Mouse (Mus musculus): ENCODE measurements at regions not wholly inside any gene's neighbourhood (a gene's known extent, or its start where the extent isn't known, plus 50 kb on each side); places are given as distances from the start of the nearest gene placed in this dataset.

DNA sequence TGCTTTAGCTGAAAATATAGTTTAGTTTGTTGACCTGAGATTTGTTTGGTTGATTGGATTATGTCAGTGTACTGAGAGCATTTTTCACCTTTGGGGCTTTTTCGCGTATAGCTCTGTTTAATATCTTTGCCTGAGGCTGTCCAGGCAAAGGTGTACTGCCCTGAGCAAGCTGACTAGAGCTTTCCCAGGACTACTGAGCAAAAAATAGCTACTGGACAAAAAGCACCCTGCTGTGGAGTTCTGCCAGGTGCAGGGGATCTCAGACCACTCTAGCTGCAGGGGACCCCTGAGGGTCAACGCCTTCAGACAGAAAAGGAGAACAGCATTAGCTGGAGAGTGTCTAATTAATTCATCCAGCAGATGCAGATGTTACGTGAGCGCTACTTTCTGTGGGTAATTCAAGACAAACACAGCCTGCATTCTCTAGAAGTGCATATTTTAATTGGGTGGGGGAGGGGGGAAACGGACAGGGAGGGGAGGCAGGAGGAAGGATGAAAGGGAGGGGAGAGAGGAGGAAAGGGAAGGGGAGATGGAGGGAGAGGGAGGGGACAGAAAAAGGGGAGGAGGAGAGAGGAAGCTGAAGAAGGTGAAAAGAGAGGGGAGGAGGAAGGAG lies 61.7 kb downstream of the Thnsl1 start:
- no peak for ATAC-seq (ENCODE audit: insufficient read depth)
- DNase-seq (ENCODE audit: low read depth in 3 of 3, low spot score in 3 of 3), result no peak
- Histone ChIP-seq H3K9me3 (ENCODE audit: control insufficient read depth, low read length) (no peaks in the 10 kb centered on the region), H3K4me1 (replicated peaks; ENCODE audit: control insufficient read depth in 2 of 2, insufficient read depth in 2 of 2, low read length in 1 of 2) (no peaks in the 10 kb centered on the region), H3K4me3 (ENCODE audit: insufficient read depth in 1 of 2, low read depth in 2 of 2, low read length in 2 of 2) (no peak overlapping the region), H3K27ac (no peak overlapping the region), H3K27me3 (ENCODE audit: control insufficient read depth, insufficient read depth, low read length) (no peaks in the 10 kb centered on the region), H3K4me2 (ENCODE audit: low read depth) (no peak overlapping the region), H3K9ac (replicated peaks) (no peak overlapping the region), H3K36me3 (replicated peaks; ENCODE audit: control insufficient read depth, insufficient read depth, low read depth) (no peaks in the 10 kb centered on the region)
- TF ChIP-seq EP300 (IDR thresholded peaks at IDR 0.05; ENCODE audit: low read depth) (no peak), CTCF (IDR thresholded peaks at IDR 0.05; ENCODE audit: low read depth) (no peak)
- 39% methylated on average over 6 of the region's 6 CpGs for WGBS (ENCODE audit: insufficient replicate concordance)

DNA sequence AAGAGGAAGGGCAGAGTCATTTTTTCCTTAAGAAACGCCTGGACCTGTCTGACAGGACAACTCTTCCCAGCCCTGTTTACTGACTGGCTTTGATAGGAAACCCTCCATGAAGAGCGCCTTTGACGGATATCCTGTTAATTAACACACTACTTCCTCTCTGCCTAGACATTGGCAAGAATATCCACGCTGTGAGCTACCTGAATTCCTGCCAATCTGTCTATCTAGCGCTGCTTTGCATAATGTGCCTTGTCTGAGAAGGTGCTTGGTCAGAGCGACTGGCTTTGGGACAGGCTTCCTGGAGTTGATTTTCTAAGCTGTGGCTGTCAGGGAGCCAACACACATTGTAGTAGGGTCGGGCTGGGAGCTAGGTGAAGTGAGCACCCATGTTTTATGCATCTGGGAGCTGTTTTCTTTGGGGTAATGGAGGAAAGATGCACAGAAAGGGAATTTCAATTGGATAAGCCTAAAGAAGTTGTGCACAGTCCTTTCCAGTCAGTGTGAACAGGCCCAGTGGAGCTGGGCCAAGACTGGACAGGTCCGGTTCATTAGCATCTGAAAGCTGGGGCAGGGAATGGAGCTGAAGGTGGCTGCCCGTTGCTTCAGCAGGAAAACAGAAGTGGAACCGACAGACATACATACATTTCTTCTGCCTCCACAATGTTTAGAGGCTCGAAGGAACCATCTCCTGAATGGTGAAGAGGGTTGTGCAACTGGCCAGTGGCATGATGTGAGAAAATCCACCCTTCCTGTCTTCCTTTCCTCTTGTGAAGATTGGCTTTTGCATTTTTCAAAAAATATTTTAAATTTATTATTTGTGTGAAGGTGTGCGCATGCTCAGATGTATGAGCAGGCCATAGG lies 64.7 kb downstream of the Thnsl1 start:
- Histone ChIP-seq H3K36me3 (replicated peaks; ENCODE audit: control insufficient read depth, insufficient read depth, low read depth) (no peaks in the 10 kb centered on the region), H3K9ac (replicated peaks) (no peak overlapping the region), H3K9me3 (ENCODE audit: control insufficient read depth, low read length) (no peaks in the 10 kb centered on the region), H3K27me3 (ENCODE audit: control insufficient read depth, insufficient read depth, low read length) (no peaks in the 10 kb centered on the region), H3K4me1 (replicated peaks; ENCODE audit: control insufficient read depth in 2 of 2, insufficient read depth in 2 of 2, low read length in 1 of 2) (no peaks in the 10 kb centered on the region), H3K4me2 (ENCODE audit: low read depth) (no peak overlapping the region), H3K27ac (no peak overlapping the region), H3K4me3 (ENCODE audit: insufficient read depth in 1 of 2, low read depth in 2 of 2, low read length in 2 of 2) (no peak overlapping the region)
- WGBS (ENCODE audit: insufficient replicate concordance), result 46% methylated on average over 12 of the region's 12 CpGs
- DNase-seq (ENCODE audit: low read depth in 3 of 3, low spot score in 3 of 3), result no peak
- no peak for TF ChIP-seq EP300 (IDR thresholded peaks at IDR 0.05; ENCODE audit: low read depth)
- TF ChIP-seq CTCF (IDR thresholded peaks at IDR 0.05; ENCODE audit: low read depth), result no peak
- ATAC-seq (ENCODE audit: insufficient read depth), result no peak

DNA sequence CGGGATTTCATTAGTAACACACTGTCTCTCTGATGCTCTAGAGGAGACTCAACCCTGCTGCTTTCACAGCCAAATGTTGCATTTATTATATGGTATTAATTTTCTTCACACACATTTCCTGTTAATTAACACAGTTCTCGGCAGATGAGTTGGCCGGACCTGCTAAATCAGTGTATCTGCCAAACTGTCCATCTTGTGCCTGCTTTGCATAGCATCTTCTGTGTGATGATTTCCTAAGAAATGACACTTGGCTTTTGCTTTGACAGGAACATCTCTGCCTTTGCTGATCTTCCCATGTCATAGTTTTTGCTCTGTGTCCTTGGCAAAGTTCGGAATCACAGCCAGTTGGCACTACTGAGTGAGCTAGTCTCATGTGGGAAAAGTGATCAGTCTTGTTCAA lies 67.9 kb downstream of the Thnsl1 start:
- WGBS (ENCODE audit: insufficient replicate concordance), result 58% methylated on average over 4 of the region's 4 CpGs
- DNase-seq (ENCODE audit: low read depth in 3 of 3, low spot score in 3 of 3), result no peak
- Histone ChIP-seq H3K27me3 (ENCODE audit: control insufficient read depth, insufficient read depth, low read length) (no peaks in the 10 kb centered on the region), H3K27ac (no peak overlapping the region), H3K4me2 (ENCODE audit: low read depth) (no peak overlapping the region), H3K4me3 (ENCODE audit: insufficient read depth in 1 of 2, low read depth in 2 of 2, low read length in 2 of 2) (no peak overlapping the region), H3K9me3 (ENCODE audit: control insufficient read depth, low read length) (no peaks in the 10 kb centered on the region), H3K4me1 (replicated peaks; ENCODE audit: control insufficient read depth in 2 of 2, insufficient read depth in 2 of 2, low read length in 1 of 2) (no peaks in the 10 kb centered on the region), H3K9ac (replicated peaks) (no peak overlapping the region), H3K36me3 (replicated peaks; ENCODE audit: control insufficient read depth, insufficient read depth, low read depth) (no peaks in the 10 kb centered on the region)
- TF ChIP-seq EP300 (IDR thresholded peaks at IDR 0.05; ENCODE audit: low read depth) (no peak), CTCF (IDR thresholded peaks at IDR 0.05; ENCODE audit: low read depth) (no peak)
- no peak for ATAC-seq (ENCODE audit: insufficient read depth)

DNA sequence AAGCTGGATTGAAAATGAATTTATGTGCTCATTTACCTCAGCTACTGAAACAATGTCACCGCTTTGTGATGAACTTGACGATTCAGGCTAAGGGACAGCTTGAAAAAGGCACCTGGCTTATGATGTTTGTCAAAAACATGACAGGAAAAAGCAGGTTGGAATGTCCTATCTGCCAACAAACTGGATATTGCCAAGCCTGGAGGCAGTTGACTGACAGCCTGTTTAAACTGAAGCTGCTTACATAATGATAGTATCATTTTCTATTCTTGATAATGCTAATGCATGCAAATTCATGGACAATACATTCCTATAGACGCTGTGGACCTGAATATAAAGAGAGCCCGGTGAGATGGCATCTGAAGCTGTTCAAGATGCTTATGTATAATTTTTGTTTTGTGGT lies 69.8 kb downstream of the Thnsl1 start:
- WGBS (ENCODE audit: insufficient replicate concordance), result 65% methylated on average over 4 of the region's 4 CpGs
- ATAC-seq (ENCODE audit: insufficient read depth), result no peak
- H3K9me3 ChIP-seq (ENCODE audit: control insufficient read depth, low read length), result no peaks in the 10 kb centered on the region

DNA sequence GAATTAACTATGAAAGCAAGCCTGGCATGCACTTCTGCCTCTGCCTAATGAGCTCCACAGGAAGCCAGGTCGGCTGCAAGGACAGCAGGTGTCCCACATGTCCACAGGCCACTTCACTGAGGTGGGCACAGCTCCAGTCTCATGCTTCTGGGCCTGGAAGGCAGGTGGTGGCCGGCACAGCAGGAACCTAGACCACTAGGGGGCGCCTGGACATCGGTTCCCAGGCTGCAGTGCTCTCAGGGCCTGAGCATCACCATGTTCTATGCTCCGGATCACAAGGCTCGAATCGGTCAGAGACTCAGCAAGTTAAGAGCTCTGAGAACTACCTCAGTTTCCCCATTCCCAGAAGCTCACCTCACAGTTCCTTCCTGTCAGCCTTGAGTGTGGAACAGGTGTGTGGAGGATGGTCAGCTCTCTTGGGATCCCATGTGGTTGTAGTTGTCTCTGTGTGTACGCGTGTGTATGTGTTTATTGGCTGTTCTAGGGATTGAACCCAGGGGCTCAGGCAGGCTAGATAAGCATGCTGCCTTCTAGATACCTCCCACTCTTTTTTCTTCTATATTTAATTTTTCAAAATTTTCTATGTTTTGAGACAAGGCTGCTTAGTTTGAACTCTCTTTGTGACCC lies 75.4 kb downstream of the Thnsl1 start:
- WGBS (ENCODE audit: insufficient replicate concordance), result 31% methylated on average over 9 of the region's 9 CpGs
- no peak for ATAC-seq (ENCODE audit: insufficient read depth)

More for the DNA sequence above, 69.8 kb downstream of the Thnsl1 start:
- no peak overlapping the region for H3K4me3 ChIP-seq (ENCODE audit: insufficient read depth in 1 of 2, low read depth in 2 of 2, low read length in 2 of 2)
- H3K4me1 ChIP-seq (replicated peaks; ENCODE audit: control insufficient read depth in 2 of 2, insufficient read depth in 2 of 2, low read length in 1 of 2), result no peaks in the 10 kb centered on the region
- no peak overlapping the region for H3K9ac ChIP-seq (replicated peaks)
- H3K4me2 ChIP-seq (ENCODE audit: low read depth), result no peak overlapping the region
- DNase-seq (ENCODE audit: low read depth in 3 of 3, low spot score in 3 of 3), result no peak
- no peak overlapping the region for H3K27ac ChIP-seq
- TF ChIP-seq EP300 (IDR thresholded peaks at IDR 0.05; ENCODE audit: low read depth) (no peak), CTCF (IDR thresholded peaks at IDR 0.05; ENCODE audit: low read depth) (no peak)
- no peaks in the 10 kb centered on the region for H3K36me3 ChIP-seq (replicated peaks; ENCODE audit: control insufficient read depth, insufficient read depth, low read depth)
- H3K27me3 ChIP-seq (ENCODE audit: control insufficient read depth, insufficient read depth, low read length), result no peaks in the 10 kb centered on the region

More for the DNA sequence above, 75.4 kb downstream of the Thnsl1 start:
- DNase-seq (ENCODE audit: low read depth in 3 of 3, low spot score in 3 of 3), result peak in 2 of 3 experiments; percentile 2 to 6
- H3K4me1 ChIP-seq (replicated peaks; ENCODE audit: control insufficient read depth in 2 of 2, insufficient read depth in 2 of 2, low read length in 1 of 2), result no peaks in the 10 kb centered on the region
- no peak overlapping the region for H3K9ac ChIP-seq (replicated peaks)
- no peak overlapping the region for H3K4me3 ChIP-seq (ENCODE audit: insufficient read depth in 1 of 2, low read depth in 2 of 2, low read length in 2 of 2)
- H3K36me3 ChIP-seq (replicated peaks; ENCODE audit: control insufficient read depth, insufficient read depth, low read depth), result no peaks in the 10 kb centered on the region
- H3K9me3 ChIP-seq (ENCODE audit: control insufficient read depth, low read length), result no peaks in the 10 kb centered on the region
- H3K27ac ChIP-seq, result no peak overlapping the region
- TF ChIP-seq EP300 (IDR thresholded peaks at IDR 0.05; ENCODE audit: low read depth) (no peak), CTCF (IDR thresholded peaks at IDR 0.05; ENCODE audit: low read depth) (peak; percentile 93)
- no peaks in the 10 kb centered on the region for H3K27me3 ChIP-seq (ENCODE audit: control insufficient read depth, insufficient read depth, low read length)
- no peak overlapping the region for H3K4me2 ChIP-seq (ENCODE audit: low read depth)

Data from liver, embryonic 14.5 days (tissue).